Mouse (Mus musculus) midbrain, postnatal 0 days (tissue): ENCODE measurements around the gene E130218I03Rik. TPM values are rescaled to one million over a fixed set of nuclear protein-coding genes. Genes with fewer than 3 reads are reported as not detected.

Experiments used
- ATAC-seq: fragments of 200-750 bp; cut with Nextera tagmentation; 2 replicates; pipeline ENCODE4 v1.8.0; 2017; ENCODE audit warnings: moderate number of reproducible peaks, mild to moderate bottlenecking, moderate TSS enrichment, moderate library complexity; ENCODE audit not compliant: low FRiP score
- DNase-seq: peaks from one replicate; pipeline ENCODE4 v3.0.0-alpha.2; 2015; ENCODE audit warnings: low spot score
- H3K27ac ChIP-seq: fragments of 300-500 bp; sonication (generic); 2 replicates; pipeline ENCODE4 v1.5.1; 2014; ENCODE audit warnings: low read depth, mild to moderate bottlenecking, low read length, mixed read lengths
- H3K27me3 ChIP-seq: fragments of 300-500 bp; sonication (generic); 2 replicates; pipeline ENCODE4 v1.6.1; 2014; ENCODE audit warnings: low read length, control low read depth, mixed read lengths; ENCODE audit not compliant: insufficient read depth
- H3K36me3 ChIP-seq: fragments of 300-500 bp; sonication (generic); 2 replicates; pipeline ENCODE4 v1.6.1; 2014; ENCODE audit warnings: low read length, control low read depth, mixed read lengths; ENCODE audit not compliant: insufficient read depth
- H3K4me1 ChIP-seq: fragments of 300-500 bp; sonication (generic); 2 replicates; pipeline ENCODE4 v1.6.1; 2014; ENCODE audit warnings: mild to moderate bottlenecking, control low read depth, antibody characterized with exemption, low read length, mixed read lengths; ENCODE audit not compliant: insufficient read depth
- H3K4me2 ChIP-seq: fragments of 300-500 bp; sonication (generic); 2 replicates; pipeline ENCODE4 v1.6.1; 2014; ENCODE audit warnings: low read depth, mild to moderate bottlenecking, low read length, mixed read lengths; ENCODE audit not compliant: poor library complexity, severe bottlenecking
- H3K4me3 ChIP-seq: fragments of 300-500 bp; sonication (generic); 2 replicates; pipeline ENCODE4 v1.5.1; 2014; ENCODE audit warnings: low read depth, mild to moderate bottlenecking, low read length, moderate library complexity
- H3K9ac ChIP-seq: fragments of 300-500 bp; sonication (generic); replicated peaks from 2 replicates; pipeline ENCODE4 v1.6.1; 2014; ENCODE audit warnings: mild to moderate bottlenecking, low read length, moderate library complexity, mixed read lengths; ENCODE audit not compliant: poor library complexity, severe bottlenecking
- H3K9me3 ChIP-seq: fragments of 300-500 bp; sonication (generic); 2 replicates; pipeline ENCODE4 v1.6.1; 2016; ENCODE audit warnings: low read length, control low read depth
- CTCF ChIP-seq: IDR thresholded peaks from 2 replicates; pipeline ENCODE4 v1.5.1; 2016; ENCODE audit warnings: antibody characterized with exemption, mild to moderate bottlenecking
- WGBS: fragments of 180-500 bp; shearing (Covaris S2); extraction: QIAGEN DNeasy Blood & Tissue Kit; methylation state at CpG from one replicate; pipeline ENCODE4 v1.1.7; 2014; 5-methylcytosine and 5-hydroxymethylcytosine counted together
- polyA plus RNA-seq: library from polyadenylated mRNA; unstranded; fragments of >200 nt; fragmentation: Nextera tagmentation; extraction: Ambion mirVana; gene quantifications from 2 replicates; pipeline ENCODE4 v1.2.1, GENCODE M21; 2015
- total RNA-seq: library from RNA; depleted of rRNA; stranded (reverse); fragments of >200 nt; gene quantifications from 2 replicates; pipeline ENCODE4 v1.2.3, GENCODE M21; 2014

The E130218I03Rik gene
- total and polyA plus RNA-seq, 2 experiments from 2014 or later: 0.31 TPM; not detected in 1

DNA sequence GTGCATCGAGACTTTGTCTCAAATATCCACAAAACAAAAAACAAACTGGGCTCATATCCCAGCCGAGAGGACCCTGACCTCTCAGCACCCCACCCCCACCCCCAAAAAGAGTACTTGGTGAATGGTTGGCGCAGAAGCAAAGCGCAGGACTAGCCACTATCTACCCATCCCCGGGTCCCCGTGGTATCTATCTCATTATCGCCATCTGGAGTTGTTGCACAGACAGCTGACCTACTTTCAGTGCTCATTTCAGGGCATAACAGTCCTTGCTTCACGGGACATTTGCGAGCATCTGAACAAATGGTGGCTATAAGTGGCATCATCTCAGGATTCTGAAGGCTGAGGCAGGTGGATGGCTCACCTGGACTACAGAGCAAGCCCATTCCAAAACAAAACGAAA is 4.8 kb upstream of the E130218I03Rik start:
- no peak overlapping the region for H3K9ac ChIP-seq
- DNase-seq (no peak), ATAC-seq (no peak)
- peaks cover 9% of the 10 kb centered on the region for H3K27me3 ChIP-seq
- H3K36me3 ChIP-seq: no peaks in the 10 kb centered on the region
- WGBS: 17% methylated on average over 10 of the region's 10 CpGs
- H3K4me3 ChIP-seq: no peak overlapping the region
- H3K4me1 ChIP-seq: no peaks in the 10 kb centered on the region
- H3K27ac ChIP-seq: no peak overlapping the region
- peak; percentile 8; the same call in 1 of the 2 replicates for TF ChIP-seq CTCF
- H3K4me2 ChIP-seq: peak overlapping the region; percentile 20; the same call in 1 of the 2 replicates
- H3K9me3 ChIP-seq: no peaks in the 10 kb centered on the region

DNA sequence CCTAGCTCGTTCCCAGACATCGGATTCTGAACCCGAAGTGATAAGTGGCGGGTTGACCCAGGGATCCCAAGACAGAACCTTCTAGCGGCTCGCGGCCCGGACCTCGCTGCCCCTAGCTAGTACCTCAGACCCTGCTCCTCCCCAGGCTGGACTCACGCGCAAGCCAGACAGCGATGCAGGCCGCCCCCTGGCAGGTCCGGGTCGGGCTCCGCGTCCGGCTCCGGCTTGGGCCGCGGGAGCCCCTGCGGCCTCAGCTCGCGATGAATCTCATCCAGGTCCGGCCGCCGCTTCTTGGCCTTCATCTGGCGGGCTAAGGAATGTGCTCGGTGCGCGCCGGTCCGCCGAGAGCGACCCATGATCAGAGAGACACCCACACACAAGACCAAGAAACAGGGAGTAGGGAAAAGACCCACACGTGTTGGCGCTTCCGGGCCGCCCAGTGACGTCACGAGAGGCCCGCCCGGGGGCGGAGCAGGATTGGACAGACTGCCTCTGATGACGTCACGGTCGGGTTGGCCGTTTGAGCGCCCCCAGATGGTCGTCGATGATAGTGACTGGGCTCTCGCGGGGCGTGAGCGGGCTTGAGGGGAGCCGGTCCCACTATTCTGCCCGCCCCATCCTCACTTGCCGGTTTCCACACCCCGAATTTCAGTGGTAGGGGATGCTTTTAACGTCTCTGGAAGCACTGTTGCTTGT is 1.8 kb downstream of the E130218I03Rik start, which contains the start of gene Zfp593:
Gene Zfp593, minus strand, starts transcription at position 445 of the 696 bp plus-strand sequence.
- H3K27ac ChIP-seq: no peak within 1 kb of the TSS
- peak within 1 kb of the TSS; percentile 97 for H3K4me2 ChIP-seq
- ATAC-seq (peak; percentile 74), DNase-seq (peak; percentile 93)
- TF ChIP-seq CTCF: peak; percentile 90
- no peaks in the 10 kb centered on the region for H3K36me3 ChIP-seq
- peak within 1 kb of the TSS; percentile 67 for H3K4me3 ChIP-seq
- no peaks in the 10 kb centered on the region for H3K9me3 ChIP-seq
- H3K27me3 ChIP-seq: peaks cover 11% of the 10 kb centered on the region
- peaks cover 9% of the 10 kb centered on the region; the same call in 1 of the 2 replicates for H3K4me1 ChIP-seq
- peak within 1 kb of the TSS; percentile 68 for H3K9ac ChIP-seq
- WGBS: under 1% methylated on average over 60 of the region's 60 CpGs

DNA sequence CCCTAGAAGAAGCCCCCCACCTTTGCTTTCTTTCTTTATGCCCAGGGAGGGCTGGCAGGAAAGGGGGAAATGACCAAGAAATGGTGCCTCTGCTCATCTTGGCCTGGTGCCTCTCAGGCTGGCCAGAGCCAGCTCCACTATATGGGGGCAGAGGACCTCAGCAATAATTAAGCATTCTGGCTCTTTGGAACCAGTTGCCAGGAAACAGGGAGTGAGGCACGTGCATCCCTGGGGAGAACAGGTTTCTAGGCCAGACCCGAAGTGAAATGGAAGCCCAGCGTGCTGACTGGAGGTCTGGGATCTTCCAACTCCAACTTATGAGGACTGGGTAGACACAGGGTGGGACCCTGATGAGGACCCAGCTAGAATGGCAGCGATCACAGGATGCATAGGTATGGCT is 2.8 kb downstream of the E130218I03Rik start:
- H3K9me3 ChIP-seq: no peaks in the 10 kb centered on the region
- no peak overlapping the region for H3K27ac ChIP-seq
- no peak overlapping the region for H3K4me2 ChIP-seq
- no peaks in the 10 kb centered on the region for H3K36me3 ChIP-seq
- H3K4me3 ChIP-seq: no peak overlapping the region
- peaks cover 16% of the 10 kb centered on the region for H3K27me3 ChIP-seq
- WGBS: 16% methylated on average over 4 of the region's 4 CpGs
- no peak overlapping the region for H3K9ac ChIP-seq
- ATAC-seq: no peak
- TF ChIP-seq CTCF: no peak
- H3K4me1 ChIP-seq: peaks cover 12% of the 10 kb centered on the region; the same call in 1 of the 2 replicates
- DNase-seq: peak; percentile 80

- ATAC-seq (no peak), DNase-seq (peak; percentile 30)
- Histone ChIP-seq H3K4me3 (peak within 1 kb of the TSS; percentile 67), H3K4me1 (peaks cover 12% of the 10 kb centered on the region; the same call in 1 of the 2 replicates), H3K36me3 (no peaks in the 10 kb centered on the region), H3K9me3 (no peaks in the 10 kb centered on the region), H3K27me3 (peaks cover 18% of the 10 kb centered on the region), H3K27ac (no peak within 1 kb of the TSS), H3K4me2 (peak within 1 kb of the TSS; percentile 97), H3K9ac (no peak within 1 kb of the TSS)
- whole genome bisulfite sequencing: 72% methylated on average over 7 of the region's 7 CpGs
- TF ChIP-seq CTCF: no peak
Observed at GRCm38 (mm10) chr4:134246719-134247258, 3.3 kb downstream of the E130218I03Rik start, which contains the start of gene Gm30191. TSS of gene Gm30191 (plus strand) at chr4:134246935.

DNA sequence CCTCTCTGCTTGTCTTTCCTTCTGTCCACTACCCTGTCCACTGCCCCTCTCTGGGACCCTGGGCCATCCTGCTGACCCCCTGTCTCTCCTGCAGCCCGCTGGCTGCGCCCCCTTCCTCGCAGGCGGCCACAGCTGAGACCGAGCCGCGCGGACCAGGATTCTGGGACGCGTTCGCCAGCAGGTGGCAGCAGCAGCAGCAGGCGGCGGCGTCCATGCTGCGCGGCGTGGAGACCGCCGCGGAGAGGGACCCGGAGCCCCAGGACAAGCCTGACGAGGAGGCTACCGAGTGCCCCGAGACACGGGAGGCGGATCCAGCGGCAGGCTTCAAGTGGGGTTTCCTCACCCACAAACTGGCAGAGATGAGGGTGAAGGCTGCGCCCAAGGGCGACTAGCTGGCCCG is 6.2 kb downstream of the E130218I03Rik start:
- Histone ChIP-seq H3K36me3 (no peaks in the 10 kb centered on the region), H3K4me3 (peak overlapping the region; percentile 55), H3K4me1 (peaks cover 8% of the 10 kb centered on the region; the same call in 1 of the 2 replicates), H3K27me3 (peaks cover 33% of the 10 kb centered on the region), H3K4me2 (peak overlapping the region; percentile 77), H3K9ac (peak overlapping the region; percentile 40), H3K27ac (no peak overlapping the region), H3K9me3 (no peaks in the 10 kb centered on the region)
- DNase-seq (peak; percentile 65), ATAC-seq (no peak)
- peak; percentile 96 for TF ChIP-seq CTCF
- WGBS: 2% methylated on average over 30 of the region's 30 CpGs
